24 mouse cellular contexts compared by ENCODE assay signal in genomic region chr13:5566479-5566878, GRCm38 (mm10).
A peak's percentile ranks its signal among the peaks of the same experiment; 100 is the strongest.
DNase-seq lines count a peak whose midpoint lies in the region; ATAC-seq and TF ChIP-seq lines count a peak whose summit lies in the region.
"Had no signal": no experiment of that assay in that cellular context is flagged by ENCODE, and none has a peak within 500 bp of the region (broad histone marks: within the 10 kb centered on the region; RNA-seq: fewer than 3 reads in every experiment).

No protein-coding gene starts in this region.

- peak overlapping the region; percentile 31; the same call in 1 of the 2 replicates for H3K27ac ChIP-seq in gastrocnemius, adult 2 months
- H3K27ac ChIP-seq in brown adipose tissue, adult 24 weeks (replicated peaks; ENCODE audit: low read depth, low read length), result peak overlapping the region; percentile 84
- H3K27ac ChIP-seq in intestine, embryonic 16.5 days (ENCODE audit: low read length), result no peak overlapping the region
- peak overlapping the region; percentile 65 for H3K27ac ChIP-seq in small intestine, adult 2 months (ENCODE audit: insufficient read depth, low read depth, low read length)
- H3K27ac ChIP-seq: embryonic facial prominence, embryonic 10.5 days; embryonic facial prominence, embryonic 12.5 days; forebrain, embryonic 13.5 days; forebrain, embryonic 15.5 days had no signal

- no peaks in the 10 kb centered on the region for H3K27me3 ChIP-seq in intestine, embryonic 16.5 days (replicated peaks; ENCODE audit: control insufficient read depth, insufficient read depth, low read length)
- no peaks in the 10 kb centered on the region for H3K27me3 ChIP-seq in small intestine, adult 2 months (ENCODE audit: control insufficient read depth, insufficient read depth, low read length)
- H3K27me3 ChIP-seq: CH12.LX; embryonic facial prominence, embryonic 12.5 days; forebrain, embryonic 13.5 days; forebrain, embryonic 15.5 days; Patski had no signal

- H3K36me3 ChIP-seq in intestine, embryonic 16.5 days (ENCODE audit: control insufficient read depth, insufficient read depth, low read length), result no peaks in the 10 kb centered on the region
- no peaks in the 10 kb centered on the region for H3K36me3 ChIP-seq in small intestine, adult 2 months (ENCODE audit: control insufficient read depth, insufficient read depth, low read length)
- H3K36me3 ChIP-seq: embryonic facial prominence, embryonic 10.5 days; embryonic facial prominence, embryonic 12.5 days; forebrain, embryonic 15.5 days; G1E had no signal

- no peak for TF ChIP-seq CTCF in gastrocnemius, adult 2 months (IDR thresholded peaks at IDR 0.05)
- TF ChIP-seq CTCF in small intestine, adult 2 months (IDR thresholded peaks at IDR 0.05; ENCODE audit: extremely low read depth, insufficient read length, insufficient replicate concordance, low read depth, low read length), result no peak

- WGBS in intestine, embryonic 16.5 days, result 54% methylated on average over 2 of the region's 2 CpGs
- 30% methylated on average over 2 of the region's 2 CpGs for WGBS in small intestine, adult 2 months

- H3K9ac ChIP-seq in intestine, embryonic 16.5 days (ENCODE audit: low read depth, low read length), result no peak overlapping the region
- H3K9ac ChIP-seq: embryonic facial prominence, embryonic 12.5 days; forebrain, embryonic 13.5 days; forebrain, embryonic 15.5 days; forebrain, postnatal 0 days had no signal

- intact Hi-C loops in gastrocnemius, adult 2 months (cut with DNase I), result no loop called here

- no peak for DNase-seq in gastrocnemius, adult 2 months
- DNase-seq in gastrocnemius, postnatal 25 days, result no peak
- DNase-seq in cerebellum, adult 18-20 months, result no peak
- DNase-seq in cerebellum, postnatal 4 days (ENCODE audit: low spot score in 2 of 2), result no peak
- DNase-seq in right cerebral cortex, postnatal 4 days, result no peak
- DNase-seq: B cell, adult 2 months; cerebellum, adult 11-12 months; cerebellum, adult 8-10 months; cerebellum, adult 9-11 months; cerebellum, postnatal 14 days; cerebellum, postnatal 36 days; forebrain, postnatal 0 days had no signal

- no peak for TF ChIP-seq POLR2A in small intestine, adult 2 months (IDR thresholded peaks at IDR 0.05; ENCODE audit: low read depth, low read length)

- no peak overlapping the region for H3K4me2 ChIP-seq in intestine, embryonic 16.5 days (ENCODE audit: low read depth, low read length)
- H3K4me2 ChIP-seq: embryonic facial prominence, embryonic 12.5 days; forebrain, embryonic 13.5 days; forebrain, embryonic 15.5 days had no signal

- 0 out of 2 replicates have a peak, but pooled peaks cover 2% of the 10 kb centered on the region for H3K4me1 ChIP-seq in brown adipose tissue, adult 24 weeks (ENCODE audit: control insufficient read depth, insufficient read depth, insufficient read length, low read length)
- no peaks in the 10 kb centered on the region for H3K4me1 ChIP-seq in intestine, embryonic 16.5 days (ENCODE audit: control insufficient read depth, insufficient read depth, low read length)
- H3K4me1 ChIP-seq in small intestine, adult 2 months (ENCODE audit: control insufficient read depth, insufficient read depth, insufficient read length, low read length), result peaks cover 10% of the 10 kb centered on the region; the same call in 1 of the 2 replicates
- H3K4me1 ChIP-seq: embryonic facial prominence, embryonic 10.5 days; embryonic facial prominence, embryonic 12.5 days; forebrain, embryonic 13.5 days; forebrain, embryonic 15.5 days had no signal

- no peaks in the 10 kb centered on the region for H3K9me3 ChIP-seq in intestine, embryonic 16.5 days (ENCODE audit: control insufficient read depth, low read length)
- H3K9me3 ChIP-seq: embryonic facial prominence, embryonic 10.5 days; embryonic facial prominence, embryonic 12.5 days; forebrain, embryonic 13.5 days; forebrain, embryonic 15.5 days; G1E had no signal

- peak; percentile 85 for ATAC-seq in intestine, embryonic 16.5 days
- ATAC-seq: activated CD4-positive, CD25-positive, alpha-beta regulatory T cell, adult 4 months; CD4-positive, CD25-positive, alpha-beta regulatory T cell, adult 4 months; forebrain, embryonic 13.5 days; forebrain, embryonic 15.5 days; forebrain, postnatal 0 days; Patski had no signal

- H3K4me3 ChIP-seq in gastrocnemius, adult 2 months, result no peak overlapping the region
- no peak overlapping the region for H3K4me3 ChIP-seq in brown adipose tissue, adult 24 weeks (ENCODE audit: insufficient read depth, low read depth, low read length)
- H3K4me3 ChIP-seq in intestine, embryonic 16.5 days (ENCODE audit: low read length), result no peak overlapping the region
- no peak overlapping the region for H3K4me3 ChIP-seq in small intestine, adult 2 months (ENCODE audit: low read depth, low read length)
- H3K4me3 ChIP-seq: embryonic facial prominence, embryonic 10.5 days; embryonic facial prominence, embryonic 12.5 days; forebrain, embryonic 13.5 days; forebrain, embryonic 15.5 days had no signal
